Mouse (Mus musculus) C2C12 (cell line): ENCODE results near the gene Naa15.

Experiments used
- MAX ChIP-seq: IDR thresholded peaks from one replicate; pipeline ENCODE4 v1.6.1; 2011; ENCODE audit warnings: mild to moderate bottlenecking, control low read depth
- USF1 ChIP-seq: IDR thresholded peaks from one replicate; pipeline ENCODE4 v1.6.1; 2011; ENCODE audit warnings: low read depth, mild to moderate bottlenecking, control low read depth, moderate library complexity

GRCm38 (mm10) chr3:51391095-51391494 lies 23.9 kb upstream of the Naa15 start:
- TF ChIP-seq MAX, result no peak
- TF ChIP-seq USF1, result no peak
